Mouse (Mus musculus): ENCODE results near the gene Prpf19.

GRCm38 (mm10) chr19:10846150-10846549, 48.9 kb upstream of the Prpf19 start:
- no peak for TF ChIP-seq CTCF (IDR thresholded peaks at IDR 0.05)
- no peak for TF ChIP-seq EP300 (IDR thresholded peaks at IDR 0.05; ENCODE audit: insufficient read depth, low read depth, low read length)
- TF ChIP-seq POLR2A (IDR thresholded peaks at IDR 0.05; ENCODE audit: insufficient read depth, low read depth, low read length), result no peak
